Mouse (Mus musculus) kidney, embryonic 16.5 days (tissue): ENCODE measurements at regions not wholly inside any gene's neighbourhood (a gene's known extent, or its start where the extent isn't known, plus 50 kb on each side); places are given as distances from the start of the nearest gene placed in this dataset.

Experiments
- ATAC-seq: fragments of 200-750 bp; cut with Nextera tagmentation; 2 replicates; pipeline ENCODE4 v1.8.0; 2017; ENCODE audit warnings: moderate TSS enrichment; ENCODE audit not compliant: low FRiP score, low TSS enrichment
- H3K27ac ChIP-seq: fragments of 300-500 bp; sonication (generic); 2 replicates; pipeline ENCODE4 v1.5.1; 2014; ENCODE audit warnings: low read length
- H3K27me3 ChIP-seq: fragments of 300-500 bp; sonication (generic); 2 replicates; pipeline ENCODE4 v1.6.1; 2014; ENCODE audit warnings: low read length, control low read depth, mixed read lengths; ENCODE audit not compliant: insufficient read depth
- H3K36me3 ChIP-seq: fragments of 300-500 bp; sonication (generic); 2 replicates; pipeline ENCODE4 v1.6.1; 2014; ENCODE audit warnings: low read length, control low read depth, mixed read lengths; ENCODE audit not compliant: insufficient read depth
- H3K4me1 ChIP-seq: fragments of 300-500 bp; sonication (generic); 2 replicates; pipeline ENCODE4 v1.6.1; 2014; ENCODE audit warnings: low read length, control low read depth, mixed read lengths; ENCODE audit not compliant: insufficient read depth
- H3K4me2 ChIP-seq: fragments of 300-500 bp; sonication (generic); replicated peaks from 2 replicates; pipeline ENCODE4 v1.6.1; 2014; ENCODE audit warnings: low read depth, low read length
- H3K4me3 ChIP-seq: fragments of 300-500 bp; sonication (generic); 2 replicates; pipeline ENCODE4 v1.5.1; 2014; ENCODE audit warnings: mild to moderate bottlenecking, low read length
- H3K9ac ChIP-seq: fragments of 300-500 bp; sonication (generic); replicated peaks from 2 replicates; pipeline ENCODE4 v1.6.1; 2014; ENCODE audit warnings: low read length
- H3K9me3 ChIP-seq: fragments of 300-500 bp; sonication (generic); 2 replicates; pipeline ENCODE4 v1.6.1; 2016; ENCODE audit warnings: low read length, control low read depth
- WGBS: fragments of 180-500 bp; shearing (Covaris S2); extraction: QIAGEN DNeasy Blood & Tissue Kit; methylation state at CpG from one replicate; pipeline ENCODE4 v1.1.7; 2014; 5-methylcytosine and 5-hydroxymethylcytosine counted together

DNA sequence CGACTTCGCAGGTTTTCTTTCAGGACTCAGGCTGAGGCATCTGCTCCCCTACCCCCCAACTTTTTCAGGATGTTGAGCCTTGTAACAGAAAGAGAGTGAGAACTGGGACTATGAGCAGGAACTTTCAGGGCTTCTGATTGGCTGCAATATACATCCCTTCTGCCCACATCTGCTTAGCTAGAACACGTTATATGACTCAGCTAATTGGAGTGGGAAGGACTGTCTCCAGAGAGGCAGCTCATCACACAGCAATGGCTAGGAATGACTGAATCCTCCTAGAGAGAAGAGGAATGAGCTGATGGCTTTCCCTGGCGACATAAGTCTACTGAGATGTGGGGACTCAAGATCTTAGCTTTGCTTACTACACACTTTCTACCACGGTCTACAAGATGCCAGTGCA lies 208.8 kb downstream of the Pdcd6ip start:
- ATAC-seq = no peak
- H3K4me1 ChIP-seq = no peaks in the 10 kb centered on the region
- no peaks in the 10 kb centered on the region for H3K9me3 ChIP-seq
- H3K4me3 ChIP-seq = no peak overlapping the region
- H3K36me3 ChIP-seq = no peaks in the 10 kb centered on the region
- H3K9ac ChIP-seq = no peak overlapping the region
- no peak overlapping the region for H3K27ac ChIP-seq
- WGBS = 74% methylated on average over 5 of the region's 5 CpGs
- no peak overlapping the region for H3K4me2 ChIP-seq
- H3K27me3 ChIP-seq = no peaks in the 10 kb centered on the region

DNA sequence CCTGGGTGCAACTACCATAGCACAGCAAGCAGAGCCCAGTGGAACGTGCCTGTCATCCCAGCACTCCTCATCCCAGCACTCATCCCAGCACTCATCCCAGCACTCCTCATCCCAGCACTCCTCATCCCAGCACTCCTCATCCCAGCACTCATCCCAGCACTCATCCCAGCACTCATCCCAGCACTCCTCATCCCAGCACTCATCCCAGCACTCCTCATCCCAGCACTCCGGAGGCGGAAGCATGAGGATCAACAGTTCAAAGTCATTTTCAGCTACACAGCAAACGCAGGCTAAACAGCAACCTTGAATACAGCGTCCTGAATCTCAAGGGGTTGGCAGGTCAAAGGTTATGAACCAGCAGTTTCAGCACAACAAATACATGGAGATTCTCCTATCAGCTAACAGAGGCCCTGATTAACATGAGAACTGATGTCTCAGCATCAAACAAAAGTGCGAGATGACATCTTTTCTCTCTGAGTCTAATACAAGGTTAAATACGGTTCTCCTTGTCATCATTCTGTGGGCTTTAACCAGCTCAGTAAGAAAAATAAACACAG lies 211.8 kb downstream of the Pdcd6ip start:
- Histone ChIP-seq H3K4me2 (no peak overlapping the region), H3K36me3 (no peaks in the 10 kb centered on the region), H3K27me3 (no peaks in the 10 kb centered on the region), H3K4me1 (no peaks in the 10 kb centered on the region), H3K9ac (no peak overlapping the region), H3K4me3 (no peak overlapping the region), H3K27ac (no peak overlapping the region), H3K9me3 (no peaks in the 10 kb centered on the region)
- ATAC-seq = no peak
- 59% methylated on average over 7 of the region's 7 CpGs for WGBS

DNA sequence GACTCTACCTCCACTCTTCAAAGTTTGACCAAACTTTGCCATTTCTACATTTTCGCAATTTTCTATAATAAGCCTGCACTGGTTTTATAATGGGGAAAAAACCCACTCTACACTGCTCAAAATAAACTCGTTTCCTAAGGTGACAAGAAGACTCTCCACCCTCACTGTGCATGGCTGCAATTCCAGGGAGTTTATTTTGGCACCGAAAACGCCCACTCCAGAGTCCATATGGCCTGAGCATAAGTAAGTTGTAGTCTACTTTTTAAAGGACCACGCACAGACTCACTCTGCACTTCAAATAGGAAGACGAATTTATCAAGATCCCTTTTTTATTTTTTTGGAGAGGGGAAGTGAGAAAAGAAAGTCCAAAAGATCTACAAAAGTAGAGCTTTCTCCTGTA lies 219.4 kb downstream of the Pdcd6ip start:
- H3K4me1 ChIP-seq = no peaks in the 10 kb centered on the region
- no peaks in the 10 kb centered on the region for H3K9me3 ChIP-seq
- no peak overlapping the region for H3K9ac ChIP-seq
- H3K4me2 ChIP-seq = no peak overlapping the region
- no peaks in the 10 kb centered on the region for H3K36me3 ChIP-seq
- no peak for ATAC-seq
- WGBS = 64% methylated on average over 6 of the region's 6 CpGs
- no peak overlapping the region for H3K4me3 ChIP-seq
- no peak overlapping the region for H3K27ac ChIP-seq
- H3K27me3 ChIP-seq = no peaks in the 10 kb centered on the region

DNA sequence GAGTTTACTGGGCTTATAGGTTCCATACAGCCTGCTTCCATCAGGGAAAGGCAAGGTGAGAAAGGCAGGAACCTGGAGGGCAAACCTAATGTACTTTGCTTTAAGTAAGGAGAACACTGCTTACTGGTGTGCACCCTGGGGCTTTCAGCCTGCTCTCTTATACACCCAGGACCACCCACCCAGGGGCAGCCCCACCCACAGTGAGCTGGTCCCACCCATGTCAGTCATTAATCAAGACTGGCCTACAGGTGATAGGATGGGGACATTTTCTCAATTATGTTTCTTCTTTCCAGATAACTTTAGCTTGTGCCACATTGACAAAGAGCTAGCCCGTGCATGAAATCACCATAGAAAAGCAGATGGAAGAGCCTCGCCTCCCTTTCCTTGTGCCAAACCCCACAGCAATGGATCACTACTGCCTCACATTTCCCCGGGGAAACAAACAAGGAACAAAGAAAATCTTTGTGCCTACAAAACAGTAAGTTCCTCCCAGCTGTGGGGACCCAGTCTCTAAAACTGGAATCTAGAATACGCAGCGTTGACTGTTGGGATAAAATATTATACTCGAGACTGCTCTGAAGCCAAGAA lies 221.5 kb downstream of the Pdcd6ip start:
- Histone ChIP-seq H3K9me3 (no peaks in the 10 kb centered on the region), H3K36me3 (no peaks in the 10 kb centered on the region), H3K4me2 (no peak overlapping the region), H3K27me3 (no peaks in the 10 kb centered on the region), H3K4me1 (no peaks in the 10 kb centered on the region), H3K27ac (no peak overlapping the region), H3K4me3 (no peak overlapping the region), H3K9ac (no peak overlapping the region)
- ATAC-seq = no peak
- 76% methylated on average over 6 of the region's 6 CpGs for WGBS

DNA sequence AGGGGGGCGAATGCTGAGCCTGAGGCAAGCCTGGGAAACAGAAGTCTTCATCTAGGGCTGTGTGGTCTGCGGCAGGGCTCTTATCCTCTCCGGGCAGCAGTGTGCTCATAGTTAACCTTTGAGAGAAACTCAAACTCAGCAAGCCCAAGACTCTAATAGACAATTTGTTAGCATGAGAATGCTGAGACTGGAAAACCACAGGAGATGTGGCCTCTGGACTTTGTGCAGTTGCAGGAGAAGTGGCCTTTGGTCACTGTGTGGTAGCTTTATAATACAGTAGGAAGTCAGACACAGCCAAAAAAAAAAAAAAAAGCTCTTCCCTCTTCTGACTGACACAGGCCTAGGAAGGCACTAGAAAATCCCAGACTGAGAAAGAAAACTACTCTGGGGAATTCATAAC lies 228.2 kb downstream of the Pdcd6ip start:
- no peaks in the 10 kb centered on the region for H3K4me1 ChIP-seq
- WGBS = 82% methylated on average over 3 of the region's 3 CpGs
- no peaks in the 10 kb centered on the region for H3K36me3 ChIP-seq
- peak; percentile 65 for ATAC-seq
- no peak overlapping the region for H3K4me2 ChIP-seq
- H3K27ac ChIP-seq = no peak overlapping the region
- H3K9ac ChIP-seq = no peak overlapping the region
- no peaks in the 10 kb centered on the region for H3K27me3 ChIP-seq
- H3K4me3 ChIP-seq = no peak overlapping the region
- peaks cover 10% of the 10 kb centered on the region for H3K9me3 ChIP-seq

DNA sequence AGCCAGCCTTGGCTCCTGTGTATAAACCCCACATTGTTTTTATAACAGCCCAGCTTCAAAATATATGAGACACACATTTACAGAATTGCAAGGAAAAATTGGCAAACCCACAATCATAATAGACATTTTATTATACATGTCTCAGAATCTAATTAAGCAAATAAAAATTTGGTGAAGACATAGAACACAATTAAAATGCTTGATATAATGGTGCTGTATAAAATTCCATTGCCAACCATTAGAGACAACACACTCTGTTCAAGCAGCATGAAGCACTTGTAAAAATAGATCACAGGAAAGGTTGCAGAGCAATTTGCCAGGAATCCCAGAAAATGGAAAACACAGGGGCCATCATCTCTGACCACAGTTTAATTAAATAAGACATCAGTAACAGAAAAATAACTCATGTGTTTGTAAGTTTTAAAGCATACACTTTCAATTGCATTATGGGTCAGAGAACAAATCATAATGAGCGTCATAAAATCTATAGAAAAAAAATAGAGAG lies 229.2 kb downstream of the Pdcd6ip start:
- H3K27ac ChIP-seq = no peak overlapping the region
- no peak for ATAC-seq
- peaks cover 10% of the 10 kb centered on the region for H3K9me3 ChIP-seq
- H3K4me1 ChIP-seq = no peaks in the 10 kb centered on the region
- 86% methylated on average over 1 of the region's 1 CpGs for WGBS
- H3K36me3 ChIP-seq = no peaks in the 10 kb centered on the region
- no peak overlapping the region for H3K4me3 ChIP-seq
- no peak overlapping the region for H3K9ac ChIP-seq
- no peak overlapping the region for H3K4me2 ChIP-seq
- no peaks in the 10 kb centered on the region for H3K27me3 ChIP-seq

DNA sequence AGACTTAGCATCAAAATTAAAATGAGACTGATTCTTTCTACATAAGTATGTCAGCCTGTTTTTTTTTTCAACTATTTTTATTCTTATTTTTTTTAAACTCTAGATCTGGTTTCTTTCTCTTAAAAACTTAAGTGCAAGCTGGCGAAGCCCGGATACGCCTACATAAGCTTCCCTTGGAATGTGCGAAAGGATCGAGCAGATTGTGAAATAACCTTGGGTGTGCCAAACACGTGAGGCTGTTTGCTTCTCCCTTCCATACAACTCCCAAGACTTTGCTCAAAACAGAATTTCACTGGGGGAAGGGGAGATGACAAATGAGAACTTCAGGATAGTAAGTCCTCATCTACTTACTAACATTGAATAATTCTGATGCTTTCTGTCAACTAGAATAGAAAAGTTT lies 236.3 kb downstream of the Pdcd6ip start:
- no peak for ATAC-seq
- Histone ChIP-seq H3K4me3 (no peak overlapping the region), H3K27me3 (no peaks in the 10 kb centered on the region), H3K9ac (no peak overlapping the region), H3K4me2 (no peak overlapping the region), H3K36me3 (no peaks in the 10 kb centered on the region), H3K4me1 (no peaks in the 10 kb centered on the region), H3K27ac (no peak overlapping the region), H3K9me3 (0 out of 2 replicates have a peak, but pooled peaks cover under 1% of the 10 kb centered on the region)
- WGBS = 86% methylated on average over 6 of the region's 6 CpGs

DNA sequence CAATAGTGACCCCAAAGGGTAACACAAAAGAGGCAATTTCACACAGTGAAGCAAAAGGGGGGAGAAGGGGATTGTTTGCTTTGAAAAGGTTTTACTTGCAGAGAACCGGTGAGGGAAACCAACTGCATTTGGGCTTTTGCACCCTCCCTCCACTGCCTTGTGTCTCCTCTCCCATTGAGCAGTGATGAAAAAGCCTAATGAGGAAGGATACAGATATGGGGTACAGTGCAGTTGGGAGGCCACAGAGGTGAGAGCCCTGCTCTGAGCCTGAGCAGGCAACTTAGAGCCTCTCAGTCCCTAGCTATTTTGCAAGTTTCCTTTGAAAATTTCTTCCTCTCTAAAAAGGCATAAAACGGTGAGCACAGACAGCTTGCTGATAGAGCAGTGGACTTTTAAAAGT lies 245.2 kb downstream of the Pdcd6ip start:
- Histone ChIP-seq H3K36me3 (no peaks in the 10 kb centered on the region), H3K4me2 (no peak overlapping the region), H3K9me3 (no peaks in the 10 kb centered on the region), H3K4me1 (no peaks in the 10 kb centered on the region), H3K27ac (no peak overlapping the region), H3K9ac (no peak overlapping the region), H3K4me3 (no peak overlapping the region), H3K27me3 (no peaks in the 10 kb centered on the region)
- no peak for ATAC-seq
- 41% methylated on average over 2 of the region's 2 CpGs for WGBS

DNA sequence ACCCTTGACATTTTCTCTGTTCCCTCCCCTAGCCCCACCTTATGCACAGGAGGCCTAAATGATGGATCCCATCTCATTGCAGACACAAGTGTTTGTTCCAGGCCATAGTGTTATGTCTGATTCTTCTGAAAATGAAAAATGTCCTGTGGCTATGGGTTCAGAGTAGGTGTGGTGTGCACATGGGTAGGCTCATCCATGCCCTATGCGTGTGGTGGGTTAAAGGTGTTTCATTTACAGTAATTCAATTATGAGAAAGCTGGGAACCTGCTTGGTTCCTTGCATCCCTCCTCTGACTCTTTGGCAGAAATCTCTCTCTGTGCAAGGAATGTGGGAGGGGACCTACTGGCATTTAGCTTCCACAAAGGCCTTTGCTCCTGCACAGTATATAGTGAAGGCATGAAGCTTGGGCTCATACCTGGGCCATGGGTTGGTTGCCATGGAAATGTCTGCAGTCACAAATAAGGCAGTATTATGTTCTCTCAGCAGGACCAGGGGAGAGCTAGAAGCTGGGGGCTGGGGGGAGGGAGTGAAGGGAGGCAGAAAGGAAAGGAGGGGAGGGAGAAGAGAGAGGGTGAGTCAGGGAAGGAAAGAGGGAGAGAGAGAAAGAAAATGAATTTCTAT lies 245.7 kb downstream of the Pdcd6ip start:
- no peaks in the 10 kb centered on the region for H3K4me1 ChIP-seq
- H3K4me3 ChIP-seq = no peak overlapping the region
- WGBS = 85% methylated on average over 1 of the region's 1 CpGs
- ATAC-seq = no peak
- H3K36me3 ChIP-seq = no peaks in the 10 kb centered on the region
- H3K27ac ChIP-seq = no peak overlapping the region
- no peak overlapping the region for H3K9ac ChIP-seq
- no peaks in the 10 kb centered on the region for H3K27me3 ChIP-seq
- no peak overlapping the region for H3K4me2 ChIP-seq
- no peaks in the 10 kb centered on the region for H3K9me3 ChIP-seq

DNA sequence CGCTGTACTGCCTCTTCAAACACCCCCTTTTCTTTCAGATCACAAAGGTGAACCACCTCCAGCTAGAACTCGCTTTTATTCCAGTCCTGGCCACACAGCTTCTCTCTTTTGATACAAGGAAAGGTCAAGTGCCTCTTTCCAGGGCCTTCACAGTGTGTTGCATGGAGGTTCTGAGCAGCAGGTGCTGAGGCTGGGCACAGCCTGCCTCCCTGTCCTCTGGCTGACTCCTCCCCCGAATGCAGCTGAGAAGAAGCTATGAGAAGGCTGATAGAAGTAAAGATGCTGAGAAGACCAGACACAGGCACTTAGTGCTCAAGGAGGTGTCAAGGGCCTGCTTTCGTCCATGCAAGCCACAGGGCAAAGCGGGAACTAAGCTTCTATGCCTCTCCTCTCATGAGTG lies 248.2 kb downstream of the Pdcd6ip start:
- Histone ChIP-seq H3K4me2 (no peak overlapping the region), H3K4me3 (no peak overlapping the region), H3K27ac (no peak overlapping the region), H3K36me3 (no peaks in the 10 kb centered on the region), H3K9ac (no peak overlapping the region), H3K4me1 (no peaks in the 10 kb centered on the region), H3K27me3 (no peaks in the 10 kb centered on the region), H3K9me3 (no peaks in the 10 kb centered on the region)
- 89% methylated on average over 5 of the region's 5 CpGs for WGBS
- ATAC-seq = no peak
